Mouse (Mus musculus): ENCODE results near the gene Sbf2.
"Not testable (repeated sequence)": the region's sequence is repeated elsewhere in the genome, so short reads cannot be mapped to it uniquely, and the experiment has no call there.

The Sbf2 gene

DNA sequence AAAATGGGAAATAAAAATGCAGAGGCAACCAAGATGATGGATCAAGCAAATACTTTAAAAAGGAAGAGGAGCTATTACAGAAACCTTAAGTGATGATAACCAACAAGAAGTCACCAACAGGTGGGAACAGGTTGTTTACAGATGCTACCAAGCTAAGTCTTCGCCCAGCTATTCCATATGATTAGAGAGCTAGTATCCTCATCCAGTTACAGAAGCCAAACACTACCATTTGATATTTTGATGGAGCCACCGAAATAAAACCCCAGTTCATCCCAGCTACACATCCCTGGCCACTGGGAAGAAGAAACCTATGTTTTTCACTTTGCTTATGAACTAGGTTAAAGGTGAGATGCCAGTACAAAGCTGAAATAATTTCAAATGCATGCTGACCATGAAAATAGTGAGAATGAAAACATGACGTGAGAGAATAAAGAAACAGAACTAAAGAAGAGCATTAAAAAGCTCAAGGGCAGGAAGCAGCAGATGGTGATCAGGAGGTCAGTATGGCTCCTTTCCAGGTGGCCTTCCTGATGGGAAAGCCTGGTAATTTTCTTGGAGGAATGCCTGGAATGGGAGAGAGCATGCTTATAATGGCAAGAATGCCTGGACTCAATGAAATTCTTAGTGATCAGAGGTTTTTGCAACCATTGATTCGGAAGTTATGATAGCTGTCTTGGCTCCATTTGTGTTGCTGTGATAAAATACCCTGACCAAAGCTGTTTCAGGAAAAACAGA, 48.7 kb downstream of the Sbf2 start:
- DNase-seq (ENCODE audit: low spot score), result no peak

DNA sequence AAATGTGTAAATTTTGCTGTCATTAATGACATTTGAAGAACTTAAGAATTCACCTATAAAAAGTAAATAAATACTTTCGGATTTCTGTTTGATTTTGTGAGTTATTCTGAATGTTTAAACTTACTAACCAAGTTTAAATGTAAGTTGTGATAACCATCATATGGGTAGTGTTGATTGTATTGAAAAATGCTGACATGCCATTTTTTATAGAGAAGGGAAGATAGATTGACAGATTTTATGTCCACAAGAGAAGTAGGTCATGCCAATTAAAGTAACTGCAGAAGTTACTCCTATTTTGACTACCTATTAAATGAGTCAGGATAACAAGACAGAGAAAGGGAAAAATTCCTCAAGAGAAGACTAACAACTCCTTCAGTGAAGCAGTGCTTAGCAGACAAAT, 53.1 kb downstream of the Sbf2 start:
- DNase-seq (ENCODE audit: low spot score), result no peak

DNA sequence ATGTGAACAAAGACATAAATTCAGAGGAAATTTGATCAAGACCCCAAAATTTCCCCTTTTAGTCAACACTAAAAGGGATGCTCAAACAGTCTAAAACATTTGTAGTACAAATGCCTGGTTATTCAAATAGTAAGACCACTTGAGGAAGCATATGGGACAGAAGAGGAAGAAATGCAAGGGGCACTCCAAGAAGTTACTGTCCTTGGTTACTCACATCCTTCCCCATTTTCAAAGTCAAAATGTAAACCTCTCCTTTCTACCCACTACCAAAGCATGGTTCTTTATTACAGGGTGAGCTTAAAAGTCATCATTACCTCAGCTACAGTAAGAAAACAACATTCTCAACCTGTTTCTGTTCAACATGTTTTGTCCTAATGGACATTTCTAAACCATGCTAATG, 57.7 kb downstream of the Sbf2 start:
- DNase-seq (ENCODE audit: low spot score), result no peak

DNA sequence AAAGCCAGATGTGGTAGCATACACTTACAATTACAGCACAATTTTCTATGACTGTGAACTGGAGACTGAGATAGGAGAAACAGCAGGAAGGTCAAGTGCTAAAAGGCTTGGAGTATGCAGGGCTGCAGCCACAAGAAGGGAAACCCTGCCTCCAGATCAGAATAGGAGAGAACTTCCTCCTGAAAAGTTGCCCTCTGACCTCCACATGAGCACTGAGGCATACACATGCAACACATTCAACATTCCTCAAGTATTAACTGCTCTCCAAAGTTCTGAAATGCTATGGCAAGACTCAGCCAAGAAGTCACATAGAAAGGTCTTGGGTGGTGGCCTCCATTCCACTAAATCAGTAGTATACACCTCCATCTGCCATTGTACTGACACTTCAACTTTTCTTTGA, 58.5 kb downstream of the Sbf2 start:
- DNase-seq (ENCODE audit: low spot score), result no peak

DNA sequence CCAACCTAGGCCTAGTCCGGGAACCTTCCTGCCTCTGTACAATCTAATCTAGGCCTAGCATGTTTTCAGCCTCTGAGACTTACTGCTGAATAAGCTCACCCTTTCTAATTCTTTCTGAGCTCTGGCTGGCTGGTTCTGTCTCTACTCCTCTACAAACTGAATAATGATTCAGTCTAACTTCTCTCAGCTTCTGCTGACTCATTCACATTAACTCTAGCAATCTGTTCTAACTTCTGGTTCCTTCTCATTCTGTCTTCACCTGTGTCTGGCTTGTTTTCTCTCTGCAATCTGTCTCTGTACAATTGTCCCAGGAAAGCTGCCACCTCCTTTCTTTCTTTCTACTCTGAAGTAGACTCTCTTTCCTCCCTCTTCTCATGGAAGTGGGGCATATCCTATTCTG, 59.5 kb downstream of the Sbf2 start:
- DNase-seq (ENCODE audit: low spot score), result no peak

DNA sequence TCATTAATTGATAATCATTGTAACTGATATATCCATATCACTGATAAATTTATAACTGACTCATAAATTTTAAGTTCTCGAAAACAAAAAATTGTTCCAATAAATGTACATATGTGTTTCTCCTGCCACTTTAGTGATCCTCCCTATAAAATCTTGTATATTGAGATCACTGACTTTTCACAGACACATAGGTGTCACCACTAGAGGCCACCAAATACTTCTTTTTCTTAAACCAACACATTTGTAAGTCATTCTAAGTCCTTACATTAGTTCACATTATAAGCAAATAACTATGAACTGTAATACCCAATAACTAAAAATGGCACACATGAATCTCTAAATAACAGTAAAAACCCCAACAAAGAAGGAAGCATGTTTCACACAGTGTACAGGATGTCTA, 66.5 kb downstream of the Sbf2 start:
- no peak for DNase-seq (ENCODE audit: low spot score)

DNA sequence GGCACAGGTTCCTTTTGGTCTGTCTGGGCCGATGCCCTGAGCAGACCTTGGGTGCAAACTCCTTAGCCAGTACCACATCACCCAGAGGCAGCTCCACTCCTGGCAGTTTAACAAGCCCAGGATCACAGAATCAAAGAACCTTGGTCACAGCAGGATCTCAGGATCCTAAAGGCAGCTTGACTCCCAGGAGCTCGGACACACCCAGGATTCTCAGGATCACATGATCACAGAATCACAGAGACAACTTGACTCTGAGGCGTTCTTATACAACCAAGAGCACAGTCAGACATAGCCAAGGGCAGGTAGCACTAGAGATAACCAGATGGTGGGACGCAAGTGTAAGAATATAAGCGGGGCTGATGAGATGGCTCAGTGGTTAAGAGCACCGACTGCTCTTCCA, 71.4 kb downstream of the Sbf2 start:
- DNase-seq (ENCODE audit: low spot score), result no peak

DNA sequence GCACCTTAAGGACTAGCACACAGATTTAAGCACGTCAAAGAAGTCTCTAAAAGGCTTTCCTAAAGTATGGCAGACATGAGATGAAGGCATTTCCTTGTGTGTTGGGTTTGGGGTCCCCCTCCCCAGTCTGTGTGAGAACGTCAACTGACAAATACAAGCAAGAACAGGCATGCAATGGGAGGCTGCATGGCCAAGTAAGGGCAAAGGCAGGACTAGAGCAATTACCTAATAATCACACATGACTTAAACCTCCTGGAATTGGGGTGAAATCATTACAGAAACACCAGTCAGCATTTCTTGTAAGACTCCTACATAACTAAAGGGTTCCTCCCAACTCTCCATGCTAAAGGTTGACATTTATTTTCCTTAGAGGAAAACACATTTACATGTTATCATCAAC, 75.5 kb downstream of the Sbf2 start:
- no peak for DNase-seq (ENCODE audit: low spot score)

DNA sequence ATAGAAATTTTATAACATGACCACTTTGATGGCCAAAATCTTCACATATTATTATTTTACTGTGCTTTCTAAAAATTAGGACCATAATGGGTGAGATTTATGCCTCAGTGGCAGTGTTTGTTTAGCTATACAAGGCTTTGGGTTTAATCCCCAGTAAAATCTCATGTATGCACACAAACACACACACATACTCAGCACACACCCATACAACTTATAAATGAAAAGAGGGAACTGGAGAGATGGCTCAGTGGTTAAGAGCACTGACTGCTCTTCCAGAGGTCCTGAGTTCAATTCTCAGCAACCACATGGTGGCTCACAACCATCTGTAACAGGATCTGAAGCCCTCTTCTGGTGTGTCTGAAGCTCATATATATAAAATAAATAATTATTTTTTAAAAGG, 84.4 kb downstream of the Sbf2 start:
- DNase-seq (ENCODE audit: low spot score), result not testable (repeated sequence)

DNA sequence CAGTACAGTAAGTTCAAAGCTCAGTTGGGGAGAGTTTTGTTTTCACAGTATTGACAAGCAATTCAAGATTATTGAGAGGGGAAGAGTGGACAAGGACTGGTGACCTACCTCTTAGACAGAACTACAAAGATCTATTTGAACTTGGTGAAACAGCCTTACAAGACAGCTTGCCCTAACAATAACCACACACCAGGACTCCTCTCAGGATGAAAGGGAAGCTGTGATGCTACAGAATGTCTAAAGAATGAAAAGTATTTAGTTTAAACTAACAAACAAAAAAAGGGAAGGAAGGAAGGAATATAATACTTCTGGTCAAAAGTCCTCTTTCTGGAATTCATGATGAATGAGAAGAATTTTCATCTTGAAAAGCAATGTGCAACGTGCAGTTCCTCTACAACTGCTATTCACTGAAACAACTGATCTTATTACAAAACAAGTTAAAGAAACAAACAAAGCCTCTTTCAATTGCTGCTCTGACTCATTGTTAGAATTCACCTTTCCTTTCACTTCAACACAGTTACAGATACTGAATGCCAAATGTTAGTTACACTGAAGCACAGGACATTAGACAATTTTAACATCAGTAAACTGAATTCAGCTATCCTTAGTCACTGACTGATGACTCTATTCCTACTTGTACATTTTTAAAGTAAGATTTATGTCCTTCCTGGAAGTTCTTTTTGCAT, 89.5 kb downstream of the Sbf2 start:
- no peak for DNase-seq (ENCODE audit: low spot score)

DNA sequence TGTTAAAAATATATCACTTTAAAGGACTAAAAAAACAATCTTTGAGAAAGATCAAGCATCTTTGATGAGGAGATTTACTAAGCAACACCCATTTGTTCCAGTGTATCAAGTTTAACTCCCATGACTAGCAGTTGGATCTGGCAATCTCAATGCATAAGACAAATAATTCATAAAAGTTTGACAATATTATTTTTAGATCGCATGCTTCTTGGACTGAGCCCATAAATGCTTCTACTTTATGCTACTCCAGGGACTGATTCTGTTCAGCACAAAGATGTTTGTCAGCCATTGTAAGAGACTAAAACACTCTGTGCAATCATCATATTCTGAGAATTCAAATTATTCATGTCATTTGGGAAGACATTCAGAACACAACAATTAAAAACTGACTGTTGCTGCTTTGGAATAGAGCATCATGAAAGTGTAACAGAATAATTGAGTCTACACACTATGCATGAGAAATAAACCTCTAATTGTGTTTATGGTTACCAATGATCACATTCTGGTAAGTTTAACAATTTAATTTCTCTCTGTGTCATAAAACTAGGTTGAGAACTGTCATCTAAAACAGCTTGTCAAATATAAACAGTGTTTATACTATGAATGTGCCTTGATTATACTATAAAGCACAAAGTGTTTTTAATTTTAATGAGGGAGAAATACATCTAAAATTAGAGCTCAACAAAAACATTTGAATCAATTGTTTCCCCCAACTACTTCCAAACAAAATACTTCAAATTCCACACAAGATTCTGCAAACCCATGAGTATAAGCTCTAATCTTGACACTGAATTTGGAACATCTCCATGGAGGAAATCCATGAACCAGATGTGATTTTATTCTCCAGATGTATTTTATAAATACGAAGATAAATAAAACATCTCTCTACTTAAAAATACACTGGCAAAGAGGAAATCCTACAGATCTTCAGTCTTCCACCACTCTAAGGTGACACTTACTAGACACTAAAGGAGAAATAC, 98.2 kb downstream of the Sbf2 start:
- no peak for DNase-seq (ENCODE audit: low spot score)

DNA sequence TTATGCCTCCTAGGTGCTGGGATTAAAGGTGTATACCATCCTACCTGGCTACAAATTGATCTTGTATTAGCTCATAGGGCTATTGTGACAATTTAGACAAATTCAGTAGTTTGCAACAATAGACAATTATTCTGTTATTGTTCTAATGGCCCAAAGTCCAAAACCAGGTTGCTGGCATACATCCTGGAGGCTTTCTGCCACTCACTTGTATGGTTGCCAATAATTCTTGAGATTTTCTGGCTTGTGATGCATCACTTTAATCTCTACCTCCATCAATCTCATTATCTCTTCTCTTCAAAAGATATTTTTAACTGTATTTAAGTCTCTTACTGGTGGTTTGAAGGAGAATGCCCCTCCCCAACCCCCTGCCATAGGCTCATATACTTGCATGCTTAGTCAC, 100.6 kb downstream of the Sbf2 start:
- no peak for DNase-seq (ENCODE audit: low spot score)

DNA sequence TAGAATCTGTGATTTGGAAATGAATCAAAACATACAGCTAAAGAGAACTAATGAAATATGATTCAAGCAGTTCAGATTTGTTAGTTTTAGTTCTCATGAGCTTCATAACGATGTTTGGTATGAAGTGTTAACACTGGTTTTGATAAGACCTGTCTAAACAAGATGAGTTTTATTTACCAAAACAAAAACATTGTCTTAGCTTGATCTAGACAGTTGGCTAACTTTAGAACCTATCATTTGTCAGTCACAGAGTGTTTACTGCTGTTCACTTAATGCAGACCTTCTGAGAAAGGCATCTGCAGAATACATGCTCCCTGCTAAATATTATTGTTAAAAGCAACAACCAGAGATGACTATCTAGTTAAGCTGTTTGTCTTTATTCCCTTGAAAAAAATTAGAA, 116.1 kb downstream of the Sbf2 start:
- no peak for DNase-seq (ENCODE audit: low spot score)

DNA sequence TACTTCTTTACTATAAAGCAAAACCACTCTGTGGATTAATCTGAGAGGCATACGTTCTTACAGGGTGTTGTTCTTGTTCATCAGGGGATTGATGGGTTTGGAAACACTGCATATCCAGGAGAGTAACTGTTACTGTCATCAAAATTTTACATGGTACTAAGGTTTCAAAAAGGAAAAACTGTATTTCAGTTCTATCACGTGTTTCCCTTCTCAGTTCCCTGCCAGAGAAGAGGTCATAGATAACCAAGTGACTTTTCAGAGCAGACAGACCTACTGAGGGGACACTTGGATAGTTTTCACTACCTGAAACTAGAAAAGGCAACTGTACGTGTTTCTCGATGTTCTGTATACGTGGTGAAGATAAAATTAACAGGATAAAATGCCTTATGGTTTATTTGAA, 123.7 kb downstream of the Sbf2 start:
- DNase-seq (ENCODE audit: low spot score), result no peak

DNA sequence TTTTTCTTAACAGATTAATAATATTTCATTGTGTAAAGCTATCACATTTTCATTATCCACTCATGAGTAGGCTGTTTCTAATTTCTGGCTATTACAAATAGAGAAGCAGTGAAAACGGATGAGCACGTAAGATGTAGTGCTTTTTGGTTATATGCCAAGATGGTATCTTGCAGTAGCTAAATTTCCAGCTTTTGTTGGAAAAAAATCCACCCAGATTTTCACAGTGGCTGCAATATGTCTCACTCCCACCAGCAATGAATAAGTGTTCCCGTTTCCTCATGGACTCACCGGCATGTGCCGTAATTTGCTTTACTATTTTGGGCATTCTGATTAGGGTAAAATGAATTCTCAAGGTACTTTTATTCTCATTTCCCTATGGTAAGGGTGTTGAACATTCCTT, 129.7 kb downstream of the Sbf2 start:
- no peak for DNase-seq (ENCODE audit: low spot score)

DNA sequence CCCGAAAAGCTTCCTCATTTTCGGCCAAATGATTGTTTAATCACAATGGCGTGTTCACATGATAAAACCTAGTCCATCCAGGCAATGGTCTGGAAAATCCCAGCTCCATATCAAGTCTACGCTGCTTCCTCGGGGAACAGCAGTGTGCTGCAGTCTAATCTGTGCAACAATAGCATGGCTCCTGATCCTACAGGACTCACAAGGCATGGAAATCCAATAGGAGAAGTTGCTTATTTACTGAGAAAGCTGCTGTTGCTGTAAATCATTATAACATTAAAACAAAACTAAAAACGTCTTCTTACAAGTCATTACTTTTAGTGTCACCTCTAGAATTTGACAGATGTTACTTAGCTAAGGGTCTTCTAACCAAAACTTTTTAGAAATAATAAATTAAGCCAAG, 143.7 kb downstream of the Sbf2 start:
- DNase-seq (ENCODE audit: low spot score), result no peak

DNA sequence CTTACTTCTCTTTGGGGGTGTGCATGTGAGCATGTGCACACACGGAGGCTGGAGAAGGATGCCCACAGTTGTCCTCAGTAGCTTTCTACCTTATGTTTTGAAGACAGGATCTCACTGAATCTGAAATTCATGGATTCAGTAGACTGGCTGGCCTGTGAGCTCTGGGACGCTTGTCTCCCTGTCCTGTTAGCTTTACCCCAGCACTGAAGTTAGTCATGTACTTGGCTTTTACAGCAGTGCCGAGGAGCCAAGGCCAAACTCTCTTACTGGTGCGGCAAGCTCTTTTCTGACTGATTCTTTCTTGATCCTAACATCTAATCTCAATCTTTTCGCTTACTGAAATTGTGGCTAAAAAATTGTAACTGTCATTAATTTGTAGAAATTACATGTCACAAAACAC, 151.3 kb downstream of the Sbf2 start:
- DNase-seq (ENCODE audit: low spot score), result no peak

DNA sequence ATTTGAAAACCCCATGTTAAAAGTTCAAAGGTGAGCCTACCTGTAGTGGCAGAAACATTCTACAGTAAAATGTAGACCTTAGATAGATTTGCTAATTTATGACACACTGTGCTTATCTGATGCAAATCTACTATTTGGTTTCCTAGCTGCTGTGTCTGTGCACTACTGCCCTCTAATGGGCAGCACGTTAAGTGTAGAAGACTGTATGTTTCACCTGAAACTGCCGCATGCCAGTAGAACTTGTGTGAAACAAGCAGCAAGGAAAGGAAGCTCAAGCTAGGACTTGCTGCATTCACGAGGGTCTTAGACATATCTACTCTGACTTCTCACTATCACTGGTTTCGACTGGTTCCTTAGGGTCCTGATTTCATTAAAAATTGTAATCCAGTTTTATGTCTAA, 182.4 kb downstream of the Sbf2 start:
- DNase-seq (ENCODE audit: low spot score), result no peak

DNA sequence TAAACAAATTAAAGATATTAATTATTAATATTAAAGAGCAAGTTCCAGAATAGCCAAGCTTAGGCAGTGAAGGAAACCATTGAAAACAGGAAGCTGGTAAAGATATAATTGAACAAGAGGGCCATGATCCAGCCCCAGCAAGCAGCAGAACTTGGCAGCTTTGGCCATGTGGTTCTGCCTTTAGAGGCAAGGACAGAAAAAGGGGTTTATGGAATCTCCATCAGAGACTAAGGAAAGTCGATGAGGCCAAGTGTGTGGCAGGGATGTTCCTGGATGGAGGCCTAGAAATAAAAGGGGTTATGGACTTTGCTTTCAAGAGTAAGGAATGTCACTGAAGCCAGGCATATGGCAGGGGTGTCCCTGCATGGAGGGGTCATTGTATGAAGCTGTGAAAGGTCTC, 198.4 kb downstream of the Sbf2 start:
- no peak for DNase-seq (ENCODE audit: low spot score)

DNA sequence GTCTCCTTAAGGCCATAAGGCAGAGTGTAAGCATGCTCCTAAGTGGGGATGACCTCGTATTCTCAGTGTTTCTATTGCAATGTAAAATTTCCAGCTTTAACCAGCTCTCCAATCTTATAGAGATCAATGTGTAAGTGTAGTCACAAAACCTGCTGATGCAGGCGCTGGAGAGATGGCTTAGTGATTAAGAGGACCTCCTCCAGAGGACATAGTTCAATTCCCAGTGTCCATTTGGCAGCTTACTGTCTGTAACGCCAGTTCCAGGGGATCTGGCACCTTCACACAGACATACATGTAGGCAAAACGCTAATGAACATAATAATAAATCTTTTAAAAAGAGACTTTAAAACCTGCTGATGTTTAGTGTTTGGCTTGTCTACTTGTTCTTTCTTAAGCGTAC, 200.4 kb downstream of the Sbf2 start:
- DNase-seq (ENCODE audit: low spot score), result no peak

DNA sequence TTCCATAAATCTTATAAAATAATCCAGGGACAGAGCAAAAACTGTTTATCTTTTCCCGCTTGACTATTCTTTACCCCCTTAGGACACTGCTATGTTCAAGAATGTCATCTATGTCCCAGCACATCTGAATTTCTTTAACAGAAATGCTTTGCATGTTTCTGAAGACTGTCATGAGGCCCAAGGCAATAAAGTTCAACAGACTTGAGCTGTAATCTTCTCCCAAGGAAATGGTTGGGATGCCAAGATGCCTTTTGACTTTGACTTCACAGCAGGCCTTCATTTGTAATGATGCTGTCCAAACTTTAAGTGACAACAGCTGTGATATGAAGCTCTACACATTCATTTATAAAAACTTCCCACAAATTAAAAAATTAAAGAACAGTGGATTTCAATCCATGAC, 212.6 kb downstream of the Sbf2 start:
- no peak for DNase-seq (ENCODE audit: low spot score)

DNA sequence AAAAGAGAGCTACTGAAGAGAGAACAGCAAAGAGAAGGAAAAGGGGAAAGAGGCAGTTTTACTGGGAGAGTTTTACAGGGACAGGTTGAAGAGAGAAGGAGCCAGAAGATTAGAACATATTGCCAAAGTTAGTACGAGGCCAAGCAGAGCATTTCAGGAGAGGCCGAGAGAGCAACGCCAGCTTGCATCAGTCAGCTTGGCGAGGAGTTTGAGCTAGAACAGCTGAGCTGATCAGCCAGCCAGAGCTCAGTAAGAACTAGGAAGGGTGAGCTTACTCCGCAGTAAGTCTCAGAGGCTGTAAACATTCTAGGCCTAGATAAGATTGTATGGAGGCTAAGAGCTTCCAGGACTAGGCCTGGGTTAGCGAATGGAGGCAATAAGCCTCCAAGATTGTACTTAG, 222.1 kb downstream of the Sbf2 start:
- no peak for DNase-seq (ENCODE audit: low spot score)

DNA sequence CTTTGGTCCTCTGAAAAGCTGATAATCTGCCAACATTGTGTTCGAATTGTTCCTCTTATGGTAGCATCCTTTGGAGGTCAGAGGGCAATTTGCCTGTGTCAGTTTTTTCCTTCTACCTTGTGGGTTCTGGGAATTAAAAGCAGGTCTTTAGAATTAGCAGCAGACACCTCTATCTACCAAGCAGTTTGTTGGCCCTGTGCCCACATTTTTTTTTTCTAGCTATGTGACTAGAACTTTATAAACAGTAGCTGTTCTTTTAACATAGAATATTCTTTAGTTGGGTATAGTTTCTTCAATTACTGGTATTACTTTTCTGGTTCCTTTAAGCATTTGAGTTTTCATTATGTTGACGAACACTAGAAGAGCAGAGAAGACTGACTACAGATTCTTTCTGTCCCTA, 223.1 kb downstream of the Sbf2 start:
- no peak for DNase-seq (ENCODE audit: low spot score)

All from urinary bladder, postnatal 10 days (tissue).